Mouse (Mus musculus): ENCODE data around the gene Upp2.
A peak's percentile ranks its signal among the peaks of the same experiment; 100 is the strongest.

Gene Upp2

GRCm38 (mm10) chr2:58567066-58567810 lies at the start of gene Upp2, which contains the start of gene Acvr1:
Gene Upp2, plus strand, starts transcription at chr2:58567298.
Gene Acvr1, minus strand, starts transcription at chr2:58567157.
- DNase-seq (ENCODE audit: low read depth in 2 of 2, low spot score in 2 of 2), result peak; percentile 2

GRCm38 (mm10) chr2:58518517-58518916 lies 48.6 kb upstream of the Upp2 start:
- no peak for DNase-seq (ENCODE audit: low read depth in 2 of 2, low spot score in 2 of 2)

DNA sequence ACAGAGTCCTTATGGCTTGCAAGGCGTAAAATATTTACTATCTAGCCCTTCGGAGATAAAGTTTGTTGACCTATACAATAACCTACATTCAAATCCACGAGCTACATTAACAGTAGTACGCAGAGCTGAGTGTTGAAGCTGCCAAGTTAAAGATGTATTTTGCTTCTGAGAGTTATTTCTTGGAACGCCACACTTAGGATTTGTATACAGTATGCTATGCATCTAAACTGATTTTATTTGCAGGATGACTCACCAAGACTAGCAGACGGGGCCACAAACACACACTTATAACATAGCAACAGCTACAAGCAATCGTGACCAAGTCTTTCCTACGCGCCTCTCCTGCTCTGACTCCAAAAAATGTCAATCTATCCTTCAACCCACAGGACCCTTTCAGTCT lies 46.4 kb upstream of the Upp2 start:
- DNase-seq (ENCODE audit: low read depth in 2 of 2, low spot score in 2 of 2), result no peak

GRCm38 (mm10) chr2:58521621-58522020 lies 45.5 kb upstream of the Upp2 start:
- no peak for DNase-seq (ENCODE audit: low read depth in 2 of 2, low spot score in 2 of 2)

- DNase-seq (ENCODE audit: low read depth in 2 of 2, low spot score in 2 of 2), result no peak
These were observed 44.0 kb upstream of the Upp2 start for GRCm38 (mm10) chr2:58523097-58523496.

- DNase-seq (ENCODE audit: low read depth in 2 of 2, low spot score in 2 of 2), result no peak
These were observed 43.2 kb upstream of the Upp2 start for GRCm38 (mm10) chr2:58523894-58524293.

DNA sequence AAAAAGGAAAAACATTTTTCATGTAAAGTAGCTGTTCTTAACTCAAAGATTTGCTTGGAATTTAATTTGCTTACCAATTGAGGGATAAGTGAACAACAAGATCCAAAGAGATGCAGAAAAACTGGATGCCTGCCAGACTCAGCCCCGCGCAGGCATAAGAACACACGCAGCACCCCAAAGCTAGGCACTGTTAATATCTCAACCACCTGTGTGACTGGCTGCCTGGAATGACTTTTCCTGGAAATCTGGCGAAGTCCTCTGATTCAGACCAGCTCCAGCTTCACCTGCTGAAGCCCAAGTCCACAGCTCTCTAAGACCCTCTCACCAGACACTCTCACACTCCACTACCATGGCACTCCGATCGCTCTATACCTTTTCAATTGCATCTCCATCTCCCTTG lies 42.7 kb upstream of the Upp2 start:
- DNase-seq (ENCODE audit: low read depth in 2 of 2, low spot score in 2 of 2), result no peak

- DNase-seq (ENCODE audit: low read depth in 2 of 2, low spot score in 2 of 2), result no peak
These were observed 39.3 kb upstream of the Upp2 start for GRCm38 (mm10) chr2:58527786-58528185.

DNA sequence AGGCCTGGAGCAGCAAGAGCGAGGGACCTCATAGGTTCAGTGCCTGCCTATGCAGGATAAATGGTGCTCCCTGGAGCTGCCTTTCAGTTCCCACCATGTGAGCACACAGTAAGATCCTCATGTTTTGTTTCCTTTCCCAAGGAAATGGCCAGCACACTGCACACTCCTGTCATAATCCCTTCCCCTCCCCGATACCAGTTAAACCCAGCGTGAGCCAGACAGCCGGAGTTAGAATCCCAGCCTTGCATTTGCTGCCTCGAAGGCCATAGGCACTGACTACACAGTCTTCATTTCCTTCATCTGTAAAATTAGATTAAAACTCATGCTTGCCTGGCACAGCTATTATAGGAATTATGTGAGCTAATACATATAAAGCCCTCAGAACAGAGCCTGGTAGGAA lies 37.7 kb upstream of the Upp2 start:
- no peak for DNase-seq (ENCODE audit: low read depth in 2 of 2, low spot score in 2 of 2)

DNA sequence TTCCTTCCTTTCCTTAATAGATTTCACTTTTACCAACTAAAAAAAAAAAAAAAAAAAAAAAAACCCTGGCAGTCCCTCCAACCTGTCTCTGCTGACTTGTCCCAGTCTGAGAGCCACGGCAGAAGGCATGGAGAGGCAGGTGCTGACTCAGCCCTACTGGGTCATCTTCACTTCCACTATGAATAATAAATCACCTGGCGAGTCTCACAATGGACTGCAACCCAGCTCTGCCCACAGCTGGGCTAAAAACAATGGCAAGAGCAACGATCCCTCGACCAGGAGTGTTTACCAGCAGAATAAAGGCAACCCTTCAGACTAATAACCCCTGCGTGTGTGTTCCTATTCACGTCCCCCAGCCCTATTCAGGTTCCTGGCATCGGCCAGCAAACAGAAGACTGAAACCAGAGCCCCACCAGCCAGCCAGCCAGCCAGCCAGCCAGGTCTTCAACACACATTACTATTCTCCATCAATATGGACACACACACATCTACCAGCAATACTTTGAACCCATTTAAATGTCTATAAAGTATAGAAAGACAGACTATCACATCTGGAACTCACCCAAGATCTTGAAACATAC lies 37.1 kb upstream of the Upp2 start:
- no peak for DNase-seq (ENCODE audit: low read depth in 2 of 2, low spot score in 2 of 2)

DNA sequence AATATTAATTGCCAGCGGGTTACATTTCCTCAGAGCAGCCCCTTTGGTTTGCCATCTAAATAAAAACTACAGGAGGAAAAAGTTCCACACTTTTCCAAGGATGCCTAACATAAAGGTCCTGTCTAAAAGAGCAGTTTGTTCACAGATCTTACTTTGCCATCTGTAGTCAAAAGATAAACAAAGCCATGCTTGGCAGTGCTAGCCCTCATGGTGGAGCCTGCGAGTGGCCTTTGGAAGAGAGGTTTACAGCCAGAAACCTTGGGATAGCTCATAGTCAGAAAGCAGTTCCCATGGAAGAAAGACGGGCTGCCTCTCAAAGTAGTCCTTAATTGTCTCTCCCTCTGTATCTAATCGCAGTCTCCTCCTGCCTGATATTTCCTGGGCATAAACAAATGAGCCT lies 36.6 kb upstream of the Upp2 start:
- no peak for DNase-seq (ENCODE audit: low read depth in 2 of 2, low spot score in 2 of 2)

- no peak for DNase-seq (ENCODE audit: low read depth in 2 of 2, low spot score in 2 of 2)
These were observed 34.7 kb upstream of the Upp2 start for GRCm38 (mm10) chr2:58532260-58532850.

DNA sequence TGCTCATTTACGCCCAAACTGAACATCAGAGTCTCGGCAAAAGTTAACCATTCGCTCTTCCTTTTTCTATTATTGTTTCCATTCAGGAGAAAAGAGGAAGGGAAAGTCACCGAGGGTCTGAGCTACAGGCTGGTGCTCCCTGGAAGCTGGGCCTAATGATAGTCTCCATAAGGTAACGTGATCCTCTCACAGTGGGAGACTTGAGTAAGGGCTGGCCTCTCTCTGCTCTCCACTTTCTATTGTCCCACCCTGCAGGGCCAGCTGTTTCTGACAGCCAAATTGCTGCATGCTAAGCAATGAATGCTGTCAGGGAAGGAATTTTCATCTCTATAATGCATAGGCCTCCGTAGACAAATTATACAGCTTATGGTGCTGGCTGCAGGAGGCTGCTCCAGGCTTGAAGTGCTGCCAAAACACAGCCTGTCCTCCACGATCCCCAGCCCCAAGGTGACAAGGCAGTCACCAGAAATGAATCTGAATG lies 33.5 kb upstream of the Upp2 start:
- DNase-seq (ENCODE audit: low read depth in 2 of 2, low spot score in 2 of 2), result no peak

DNA sequence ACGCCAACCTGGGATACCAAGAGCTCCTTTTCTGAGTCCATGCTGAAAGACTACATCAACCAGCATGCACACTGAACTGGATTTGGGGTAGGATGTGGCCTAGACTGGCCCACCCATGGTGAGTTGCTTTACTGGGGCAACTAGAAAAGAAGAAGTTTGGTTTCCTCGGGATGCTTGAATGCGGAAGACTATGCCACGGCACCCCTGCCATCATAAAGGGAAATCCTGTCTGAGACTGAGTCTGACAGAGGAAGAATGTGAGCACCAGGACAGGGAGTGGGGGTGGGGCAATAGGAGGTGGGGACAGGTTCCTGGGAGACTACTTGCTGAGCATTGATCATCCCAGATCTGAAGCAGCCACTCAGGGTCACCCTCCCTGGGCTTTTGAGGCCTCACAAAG lies 32.7 kb upstream of the Upp2 start:
- DNase-seq (ENCODE audit: low read depth in 2 of 2, low spot score in 2 of 2), result no peak

DNA sequence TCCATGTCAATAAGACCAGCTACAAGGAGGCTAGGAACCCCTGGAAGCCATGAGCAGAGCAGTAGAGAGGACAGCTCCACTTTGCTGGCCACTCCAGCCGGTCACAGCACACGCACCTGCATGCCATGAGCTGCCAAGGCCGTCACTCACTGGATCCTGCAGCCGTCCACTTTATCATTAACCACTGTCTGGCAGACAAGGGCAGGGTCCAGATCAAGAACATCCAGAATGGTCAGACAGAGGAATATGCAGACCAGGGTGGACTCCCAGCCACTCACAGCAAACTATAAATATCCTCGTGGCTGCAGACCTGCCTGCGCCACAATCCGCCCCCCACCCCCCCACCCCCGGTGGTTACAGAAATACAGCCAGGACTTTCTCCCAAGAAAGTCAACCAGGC lies 31.9 kb upstream of the Upp2 start:
- no peak for DNase-seq (ENCODE audit: low read depth in 2 of 2, low spot score in 2 of 2)

DNA sequence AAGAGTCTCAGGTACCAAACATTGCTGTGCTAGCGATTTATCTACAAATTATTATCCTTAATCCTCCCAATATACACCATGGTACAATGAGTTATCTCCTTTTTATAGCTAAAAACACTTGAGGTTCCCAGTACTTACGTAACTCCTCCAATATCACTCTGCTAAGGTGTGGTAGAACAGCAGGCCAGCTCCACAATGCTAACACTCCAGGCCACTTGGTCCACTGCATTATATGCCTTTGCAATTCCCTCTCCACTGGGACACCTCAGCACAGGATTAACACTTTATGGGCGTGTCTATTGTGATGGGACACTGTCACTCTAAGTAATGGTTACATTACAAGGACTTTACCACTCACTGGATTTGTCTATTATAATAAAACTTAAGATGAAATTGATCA lies 30.3 kb upstream of the Upp2 start:
- DNase-seq (ENCODE audit: low read depth in 2 of 2, low spot score in 2 of 2), result no peak

GRCm38 (mm10) chr2:58538196-58538595 lies 28.9 kb upstream of the Upp2 start:
- no peak for DNase-seq (ENCODE audit: low read depth in 2 of 2, low spot score in 2 of 2)

- DNase-seq (ENCODE audit: low read depth in 2 of 2, low spot score in 2 of 2), result no peak
These were observed 23.8 kb upstream of the Upp2 start for GRCm38 (mm10) chr2:58543252-58543651.

DNA sequence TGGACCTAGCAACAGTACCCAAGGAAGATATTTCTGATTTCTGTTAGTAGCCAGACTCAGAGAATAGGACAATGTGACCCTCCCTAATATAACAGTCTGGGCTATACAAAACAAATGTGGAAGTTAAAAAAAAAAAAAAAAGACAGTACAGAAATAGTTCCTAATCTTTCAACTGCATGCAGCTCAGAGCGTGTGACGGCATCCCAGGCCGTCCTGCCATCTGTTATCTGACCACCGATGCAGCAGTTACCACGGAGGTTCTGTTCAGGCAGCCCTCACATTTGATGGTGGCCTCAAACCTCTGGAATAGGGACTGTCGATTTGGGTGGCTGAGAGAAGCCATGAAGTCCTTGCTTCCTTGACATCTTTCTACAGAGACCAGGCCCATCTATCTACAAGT lies 22.7 kb upstream of the Upp2 start:
- no peak for DNase-seq (ENCODE audit: low read depth in 2 of 2, low spot score in 2 of 2)

- no peak for DNase-seq (ENCODE audit: low read depth in 2 of 2, low spot score in 2 of 2)
These were observed 20.8 kb upstream of the Upp2 start for GRCm38 (mm10) chr2:58546264-58546663.

GRCm38 (mm10) chr2:58548943-58549342 lies 18.2 kb upstream of the Upp2 start:
- DNase-seq (ENCODE audit: low read depth in 2 of 2, low spot score in 2 of 2), result no peak

- DNase-seq (ENCODE audit: low read depth in 2 of 2, low spot score in 2 of 2), result no peak
These were observed 17.1 kb upstream of the Upp2 start for GRCm38 (mm10) chr2:58549960-58550359.

All from CD8-positive naive resting alpha-beta T cell, adult 2 months (primary cell).